Mouse (Mus musculus) liver, embryonic 11.5 days (tissue): Measurements from ENCODE around the gene C1qtnf1. TPM values are rescaled to one million over a fixed set of nuclear protein-coding genes. Genes with fewer than 3 reads are reported as not detected.
A peak's percentile ranks its signal among the peaks of the same experiment; 100 is the strongest.

Source experiments
- ATAC-seq: fragments of 200-750 bp; cut with Nextera tagmentation; replicated peaks from 2 replicates; pipeline ENCODE4 v1.8.0; 2017; ENCODE audit warnings: moderate number of reproducible peaks, mild to moderate bottlenecking, moderate TSS enrichment, moderate library complexity; ENCODE audit not compliant: low FRiP score
- DNase-seq: peaks from one replicate; pipeline ENCODE4 v3.0.0-alpha.2; 2017; ENCODE audit warnings: low spot score
- H3K27ac ChIP-seq: fragments of 300-500 bp; sonication (generic); 2 replicates; pipeline ENCODE4 v1.5.1; 2014; ENCODE audit warnings: mild to moderate bottlenecking, low read depth, low read length, control low read depth
- H3K27me3 ChIP-seq: fragments of 300-500 bp; sonication (generic); replicated peaks from 2 replicates; pipeline ENCODE4 v1.6.1; 2014; ENCODE audit warnings: low read length, mixed read lengths; ENCODE audit not compliant: control insufficient read depth, insufficient read depth
- H3K36me3 ChIP-seq: fragments of 300-500 bp; sonication (generic); 2 replicates; pipeline ENCODE4 v1.6.1; 2014; ENCODE audit warnings: mild to moderate bottlenecking, low read length, moderate library complexity, mixed read lengths; ENCODE audit not compliant: control insufficient read depth, insufficient read depth
- H3K4me1 ChIP-seq: fragments of 300-500 bp; sonication (generic); replicated peaks from 2 replicates; pipeline ENCODE4 v1.6.1; 2014; ENCODE audit warnings: low read length, mixed read lengths; ENCODE audit not compliant: control insufficient read depth, insufficient read depth
- H3K4me2 ChIP-seq: fragments of 300-500 bp; sonication (generic); 2 replicates; pipeline ENCODE4 v1.6.1; 2014; ENCODE audit warnings: mild to moderate bottlenecking, control low read depth, moderate library complexity
- H3K4me3 ChIP-seq: fragments of 300-500 bp; sonication (generic); 2 replicates; pipeline ENCODE4 v1.5.1; 2014; ENCODE audit warnings: low read depth, low read length, control low read depth
- H3K9ac ChIP-seq: fragments of 300-500 bp; sonication (generic); 2 replicates; pipeline ENCODE4 v1.6.1; 2014; ENCODE audit warnings: low read depth, low read length, control low read depth
- H3K9me3 ChIP-seq: fragments of 300-500 bp; sonication (generic); 2 replicates; pipeline ENCODE4 v1.6.1; 2016; ENCODE audit warnings: low read length, inconsistent platforms, mixed read lengths; ENCODE audit not compliant: control insufficient read depth
- WGBS: fragments of 180-500 bp; shearing (Covaris S2); extraction: QIAGEN DNeasy Blood & Tissue Kit; methylation state at CpG from one replicate; pipeline ENCODE4 v1.1.7; 2014; 5-methylcytosine and 5-hydroxymethylcytosine counted together
- polyA plus RNA-seq: library from polyadenylated mRNA; unstranded; fragments of >200 nt; fragmentation: Nextera tagmentation; extraction: Ambion mirVana; gene quantifications from 2 replicates; pipeline ENCODE4 v1.2.1, GENCODE M21; 2014

Gene C1qtnf1
- polyA plus RNA-seq, 1 experiment from 2014 or later, result 4.6 TPM

DNA sequence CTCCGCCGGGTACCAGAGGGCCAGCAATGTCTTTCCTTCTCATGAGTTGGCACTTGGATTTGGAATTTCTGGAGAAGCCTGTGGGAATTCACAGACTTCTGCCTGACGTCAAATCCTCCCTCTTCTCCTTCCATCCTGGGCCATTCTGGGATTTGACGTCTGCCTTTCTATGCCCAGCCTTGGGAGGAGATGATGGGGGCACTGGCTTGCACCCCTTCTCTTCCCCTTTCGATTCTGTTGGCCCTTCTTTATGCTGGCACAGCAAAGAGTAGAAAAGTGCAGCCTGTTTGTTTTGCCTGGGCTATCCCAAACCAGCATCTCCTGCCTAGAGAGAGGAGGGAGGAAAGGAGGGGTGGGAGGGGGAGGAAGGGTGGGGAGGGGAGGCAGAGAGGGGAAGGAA lies 1.2 kb upstream of the C1qtnf1 start:
- WGBS, result 65% methylated on average over 5 of the region's 5 CpGs
- Histone ChIP-seq H3K27ac (no peak overlapping the region), H3K36me3 (no peaks in the 10 kb centered on the region), H3K4me3 (no peak overlapping the region), H3K4me2 (no peak overlapping the region), H3K4me1 (peaks cover 15% of the 10 kb centered on the region), H3K9ac (no peak overlapping the region), H3K27me3 (peaks cover 9% of the 10 kb centered on the region; the same call in 1 of the 2 replicates), H3K9me3 (no peaks in the 10 kb centered on the region)
- DNase-seq, result no peak
- ATAC-seq, result no peak

DNA sequence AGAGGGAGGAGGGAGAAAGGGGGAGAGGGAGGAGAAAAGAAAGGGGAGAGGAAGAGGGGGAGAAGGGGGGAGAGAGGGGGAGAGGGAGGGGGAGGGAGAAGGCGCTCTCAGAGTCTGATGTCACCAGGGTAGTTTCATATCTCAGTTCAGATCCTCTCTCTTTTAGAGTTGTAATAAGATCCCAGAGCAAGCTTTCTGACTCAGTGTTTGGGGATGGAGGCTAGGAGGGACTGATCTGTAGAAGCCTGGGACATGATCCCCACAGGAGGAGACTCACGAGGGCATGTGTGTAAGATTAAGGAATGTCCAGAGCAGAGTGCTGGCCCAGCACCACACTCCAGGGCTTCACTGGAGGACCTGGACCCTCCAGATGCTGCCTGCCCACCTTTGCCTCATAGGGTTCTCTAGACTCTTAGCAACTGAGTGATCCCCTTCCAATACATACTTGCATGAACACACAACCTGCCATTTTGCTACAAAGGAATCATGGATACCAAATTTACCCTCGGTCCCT lies 680 bp upstream of the C1qtnf1 start:
- no peaks in the 10 kb centered on the region for H3K9me3 ChIP-seq
- no peak overlapping the region for H3K9ac ChIP-seq
- H3K27ac ChIP-seq, result peak overlapping the region; percentile 52; the same call in 1 of the 2 replicates
- H3K4me1 ChIP-seq, result peaks cover 15% of the 10 kb centered on the region
- ATAC-seq, result no peak
- H3K27me3 ChIP-seq, result peaks cover 9% of the 10 kb centered on the region; the same call in 1 of the 2 replicates
- no peaks in the 10 kb centered on the region for H3K36me3 ChIP-seq
- no peak overlapping the region for H3K4me3 ChIP-seq
- H3K4me2 ChIP-seq, result peak overlapping the region; percentile 53
- WGBS, result 28% methylated on average over 3 of the region's 3 CpGs
- DNase-seq, result no peak

DNA sequence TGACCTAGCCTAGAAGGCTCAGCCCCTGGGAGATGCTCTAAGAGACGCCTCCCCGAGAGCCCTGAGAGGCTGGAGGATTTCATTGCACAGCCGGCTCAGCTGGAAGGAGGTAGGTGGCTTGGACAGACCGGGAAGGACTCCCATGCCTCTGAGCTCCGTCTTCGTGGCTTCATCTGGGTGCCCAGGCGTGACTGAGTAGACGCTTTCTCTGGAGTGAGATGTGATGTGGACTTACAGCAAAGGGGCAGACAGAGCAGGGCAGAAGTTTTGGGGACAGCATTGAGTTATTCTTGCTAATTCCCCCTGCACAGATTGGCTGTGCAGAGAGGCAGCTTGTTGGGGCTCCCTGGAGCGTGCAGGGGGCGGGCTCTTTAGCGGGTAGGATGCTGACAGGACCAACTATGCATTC lies 461 bp downstream of the C1qtnf1 start:
- Histone ChIP-seq H3K4me2 (peak overlapping the region; percentile 53), H3K27ac (peak overlapping the region; percentile 32; the same call in 1 of the 2 replicates), H3K9ac (no peak overlapping the region; the same call in 1 of the 2 replicates), H3K4me3 (peak overlapping the region; percentile 29), H3K36me3 (no peaks in the 10 kb centered on the region), H3K9me3 (no peaks in the 10 kb centered on the region), H3K27me3 (peaks cover 9% of the 10 kb centered on the region; the same call in 1 of the 2 replicates), H3K4me1 (peaks cover 15% of the 10 kb centered on the region)
- WGBS, result 16% methylated on average over 11 of the region's 11 CpGs
- no peak for ATAC-seq
- no peak for DNase-seq

DNA sequence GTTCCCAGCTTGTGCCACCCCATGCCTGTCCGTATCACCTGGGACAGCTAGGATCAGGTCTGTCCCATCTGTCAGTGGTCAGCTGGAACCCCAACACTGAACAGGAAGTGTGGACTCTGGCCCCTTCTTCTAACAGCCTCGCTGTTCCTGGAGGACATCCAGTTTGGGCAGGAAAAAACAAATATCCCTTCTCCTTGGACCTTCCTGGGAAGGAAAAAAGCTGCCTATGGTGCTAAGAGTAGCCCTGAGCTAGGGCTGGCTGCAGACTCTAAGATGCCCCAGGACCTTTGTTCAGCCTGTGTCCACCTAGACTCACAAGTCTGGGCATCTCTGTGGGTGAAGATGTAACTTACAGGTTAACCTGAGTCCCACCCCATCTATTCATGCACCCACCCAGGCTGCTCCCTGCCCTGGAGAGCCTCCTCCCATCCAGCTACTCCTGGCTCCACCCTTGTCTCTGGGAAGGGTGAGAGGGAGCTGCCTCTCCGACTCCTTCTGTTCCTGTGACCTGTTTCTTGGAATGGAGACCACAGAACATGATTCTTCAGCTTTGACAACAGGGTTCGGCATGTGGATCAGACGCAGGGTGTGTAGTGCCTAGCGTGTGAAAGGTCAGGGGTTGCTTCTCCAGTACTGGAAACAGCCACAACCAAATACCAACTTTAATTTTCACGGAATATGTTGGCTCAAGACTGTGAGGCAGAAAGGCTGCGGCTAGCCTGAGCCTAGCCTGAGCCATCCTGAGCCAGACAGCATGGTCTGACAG lies 1.1 kb downstream of the C1qtnf1 start:
- Histone ChIP-seq H3K9ac (no peak overlapping the region; the same call in 1 of the 2 replicates), H3K27ac (no peak overlapping the region)

DNA sequence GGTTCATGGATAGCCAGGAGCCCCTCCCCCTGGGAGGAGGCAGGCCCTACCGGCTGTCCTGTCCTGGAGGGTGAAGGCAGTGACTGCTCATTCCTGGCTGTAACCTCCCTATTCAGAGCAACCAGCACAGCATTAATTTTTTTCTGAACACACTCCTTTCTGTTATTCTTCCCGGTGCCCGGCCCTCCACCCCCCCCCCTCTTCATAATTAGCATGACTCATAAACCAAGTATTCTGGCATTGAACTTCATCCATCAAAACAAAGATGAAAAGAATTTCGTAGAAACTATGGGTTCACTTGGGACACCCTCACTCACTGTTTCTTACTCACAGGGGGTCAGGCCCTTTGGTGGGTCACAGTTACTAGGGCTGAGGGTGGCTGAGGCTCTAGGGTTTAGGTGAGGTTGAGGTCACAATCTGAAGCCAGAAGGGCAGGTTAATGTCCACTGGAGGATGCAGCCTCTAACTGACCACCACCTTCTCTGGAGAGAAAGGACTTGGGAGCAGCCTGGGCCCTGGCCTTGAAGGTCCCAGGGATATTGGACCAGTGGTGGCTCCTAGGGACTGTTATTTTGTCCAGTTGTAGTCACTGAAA lies 2.4 kb downstream of the C1qtnf1 start:
- H3K4me3 ChIP-seq, result no peak overlapping the region
- peaks cover 11% of the 10 kb centered on the region for H3K4me1 ChIP-seq
- DNase-seq (no peak), ATAC-seq (no peak)
- no peaks in the 10 kb centered on the region for H3K9me3 ChIP-seq
- no peak overlapping the region for H3K9ac ChIP-seq
- H3K36me3 ChIP-seq, result no peaks in the 10 kb centered on the region
- H3K27me3 ChIP-seq, result peaks cover 9% of the 10 kb centered on the region; the same call in 1 of the 2 replicates
- H3K4me2 ChIP-seq, result no peak overlapping the region
- H3K27ac ChIP-seq, result no peak overlapping the region
- 42% methylated on average over 4 of the region's 4 CpGs for WGBS

More for the DNA sequence above, 1.1 kb downstream of the C1qtnf1 start:
- WGBS, result 58% methylated on average over 8 of the region's 8 CpGs
- Histone ChIP-seq H3K4me2 (peak overlapping the region; percentile 53), H3K9me3 (no peaks in the 10 kb centered on the region), H3K36me3 (no peaks in the 10 kb centered on the region), H3K4me3 (peak overlapping the region; percentile 29), H3K4me1 (peaks cover 17% of the 10 kb centered on the region), H3K27me3 (peaks cover 9% of the 10 kb centered on the region; the same call in 1 of the 2 replicates)
- ATAC-seq (no peak), DNase-seq (no peak)

DNA sequence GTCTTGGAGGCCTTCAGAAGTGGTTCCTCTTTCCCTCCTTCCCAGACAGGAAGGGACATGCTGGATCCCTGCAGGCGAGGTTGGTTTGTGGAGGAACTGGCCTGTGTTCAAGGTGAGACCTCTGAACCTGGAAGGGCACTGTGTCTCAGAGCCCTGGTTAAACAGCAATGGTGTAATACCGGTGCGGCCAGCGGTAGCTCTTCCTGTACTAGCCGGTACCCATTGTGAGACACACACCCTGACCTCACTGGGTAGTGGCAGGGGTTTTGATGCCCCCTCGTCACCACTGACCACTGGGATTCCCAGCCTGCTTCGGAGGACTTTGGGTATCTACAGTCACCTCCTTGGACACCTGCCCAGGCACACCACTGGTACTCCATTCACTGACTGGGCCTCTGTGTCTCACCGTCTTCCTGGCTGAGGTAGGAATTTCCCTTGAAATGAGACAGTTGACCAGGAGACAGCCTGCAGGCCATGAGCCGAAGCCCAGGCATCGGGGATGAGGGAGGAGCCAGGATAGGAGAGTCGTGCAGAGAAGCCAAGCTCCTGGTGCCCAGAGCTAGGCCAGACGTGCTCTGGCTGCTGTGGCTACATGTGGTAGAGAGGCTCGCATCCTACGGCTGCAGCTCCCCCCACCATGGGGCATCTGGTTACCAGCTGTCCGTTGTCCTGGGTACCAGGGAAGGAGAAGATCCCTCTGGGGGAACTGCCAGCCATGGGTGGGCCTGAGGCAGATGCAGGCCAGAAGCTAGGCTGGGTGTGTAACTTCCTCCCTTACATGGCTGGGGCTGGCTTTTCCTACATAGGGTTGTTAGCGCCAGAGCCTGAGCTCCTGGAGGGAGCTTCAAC lies 3.3 kb downstream of the C1qtnf1 start:
- Histone ChIP-seq H3K9ac (no peak overlapping the region), H3K4me1 (peaks cover 11% of the 10 kb centered on the region), H3K4me2 (no peak overlapping the region), H3K4me3 (no peak overlapping the region), H3K27me3 (peaks cover 9% of the 10 kb centered on the region; the same call in 1 of the 2 replicates), H3K9me3 (no peaks in the 10 kb centered on the region), H3K36me3 (no peaks in the 10 kb centered on the region), H3K27ac (no peak overlapping the region)
- no peak for ATAC-seq
- no peak for DNase-seq
- WGBS, result 73% methylated on average over 16 of the region's 16 CpGs

DNA sequence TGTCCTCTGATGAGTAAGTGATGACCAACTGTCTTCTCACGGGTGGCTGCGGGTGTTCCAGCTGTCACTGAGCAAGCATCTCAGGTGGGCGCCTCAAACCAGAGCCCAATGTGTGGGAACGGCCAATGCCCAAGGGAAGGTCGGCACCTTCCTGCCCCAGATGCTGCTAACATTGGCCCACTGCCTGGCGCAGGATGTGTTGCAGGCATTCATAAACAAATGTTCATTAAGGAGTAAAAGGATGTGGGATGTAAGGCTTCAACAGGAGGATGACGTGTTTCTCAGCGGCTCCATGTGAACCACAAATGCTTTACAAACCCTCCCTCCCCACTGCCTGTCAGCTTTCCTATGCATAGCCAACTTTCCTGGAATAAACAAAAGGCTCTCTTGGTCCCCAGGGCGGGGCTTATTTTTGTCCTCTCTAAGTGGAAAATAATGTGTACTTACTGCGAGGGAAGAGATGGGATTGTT lies 5.4 kb downstream of the C1qtnf1 start:
- no peaks in the 10 kb centered on the region for H3K36me3 ChIP-seq
- no peak for DNase-seq
- ATAC-seq, result no peak
- H3K9me3 ChIP-seq, result no peaks in the 10 kb centered on the region
- H3K27ac ChIP-seq, result no peak overlapping the region
- no peak overlapping the region for H3K9ac ChIP-seq
- H3K4me1 ChIP-seq, result peaks cover 5% of the 10 kb centered on the region
- 68% methylated on average over 10 of the region's 10 CpGs for WGBS
- H3K4me2 ChIP-seq, result peak overlapping the region; percentile 47
- H3K4me3 ChIP-seq, result no peak overlapping the region
- H3K27me3 ChIP-seq, result peaks cover 4% of the 10 kb centered on the region; the same call in 1 of the 2 replicates

DNA sequence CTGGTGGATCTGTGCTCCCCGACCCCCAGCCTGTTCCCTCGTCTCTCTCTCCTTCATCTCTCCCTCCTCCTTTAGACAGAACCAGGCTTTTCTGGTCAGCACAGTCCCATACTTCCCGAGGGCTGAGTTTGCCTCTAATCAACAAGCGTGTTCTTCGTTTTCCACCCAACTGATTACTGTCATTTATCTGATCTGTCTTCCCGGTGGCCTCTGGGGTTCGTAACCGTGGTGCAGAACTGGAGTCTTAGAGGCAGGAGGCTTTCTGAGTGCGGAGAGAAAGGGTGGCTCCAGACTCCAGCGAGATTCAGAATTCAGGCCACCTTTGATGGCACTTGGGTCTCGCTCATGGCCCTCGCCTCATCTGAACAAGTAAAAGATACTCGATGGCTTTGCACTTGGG lies 6.1 kb downstream of the C1qtnf1 start:
- peaks cover 5% of the 10 kb centered on the region for H3K4me1 ChIP-seq
- no peaks in the 10 kb centered on the region for H3K27me3 ChIP-seq
- DNase-seq (no peak), ATAC-seq (no peak)
- H3K4me2 ChIP-seq, result peak overlapping the region; percentile 47
- no peaks in the 10 kb centered on the region for H3K9me3 ChIP-seq
- peak overlapping the region; percentile 12; the same call in 1 of the 2 replicates for H3K9ac ChIP-seq
- no peak overlapping the region for H3K27ac ChIP-seq
- 34% methylated on average over 13 of the region's 13 CpGs for WGBS
- peak overlapping the region; percentile 22; the same call in 1 of the 2 replicates for H3K4me3 ChIP-seq
- no peaks in the 10 kb centered on the region for H3K36me3 ChIP-seq
